Mouse (Mus musculus) ovary, postnatal 14 days (tissue): ENCODE data around the gene Hipk3.

Source experiments
- DNase-seq: peaks from one replicate; pipeline ENCODE4 v3.0.0; 2022; ENCODE audit warnings: low spot score

The Hipk3 gene

GRCm38 (mm10) chr2:104412496-104412895, 81.8 kb downstream of the Hipk3 start:
- DNase-seq, result no peak

GRCm38 (mm10) chr2:104411806-104412205, 82.4 kb downstream of the Hipk3 start:
- DNase-seq, result no peak

- no peak for DNase-seq
Observed at GRCm38 (mm10) chr2:104410963-104411545, 83.2 kb downstream of the Hipk3 start, which contains the start of gene D430041D05Rik. Gene D430041D05Rik (minus strand): TSS chr2:104411013.

GRCm38 (mm10) chr2:104409851-104410821, 84.1 kb downstream of the Hipk3 start:
- no peak for DNase-seq

GRCm38 (mm10) chr2:104408351-104408750, 85.9 kb downstream of the Hipk3 start:
- DNase-seq, result no peak

GRCm38 (mm10) chr2:104407913-104408312, 86.3 kb downstream of the Hipk3 start:
- DNase-seq, result no peak

GRCm38 (mm10) chr2:104404036-104404435, 90.2 kb downstream of the Hipk3 start:
- no peak for DNase-seq

GRCm38 (mm10) chr2:104398651-104399290, 95.5 kb downstream of the Hipk3 start:
- no peak for DNase-seq

- no peak for DNase-seq
Observed at GRCm38 (mm10) chr2:104395961-104396360, 98.3 kb downstream of the Hipk3 start.

- DNase-seq, result no peak
Observed at GRCm38 (mm10) chr2:104394769-104395168, 99.5 kb downstream of the Hipk3 start.

- DNase-seq, result no peak
Observed at GRCm38 (mm10) chr2:104392700-104393312, 101.4 kb downstream of the Hipk3 start.

GRCm38 (mm10) chr2:104389231-104389630, 105.0 kb downstream of the Hipk3 start:
- DNase-seq, result no peak

- no peak for DNase-seq
Observed at GRCm38 (mm10) chr2:104385941-104386340, 108.3 kb downstream of the Hipk3 start.

GRCm38 (mm10) chr2:104383589-104383988, 110.7 kb downstream of the Hipk3 start:
- DNase-seq, result no peak

GRCm38 (mm10) chr2:104382813-104383212, 111.4 kb downstream of the Hipk3 start:
- no peak for DNase-seq

GRCm38 (mm10) chr2:104379304-104379703, 114.9 kb downstream of the Hipk3 start:
- DNase-seq, result no peak

- no peak for DNase-seq
Observed at GRCm38 (mm10) chr2:104378791-104379190, 115.5 kb downstream of the Hipk3 start.

- DNase-seq, result no peak
Observed at GRCm38 (mm10) chr2:104377990-104378389, 116.3 kb downstream of the Hipk3 start.
